Mouse (Mus musculus) kidney, embryonic 14.5 days (tissue): ENCODE measurements at regions not wholly inside any gene's neighbourhood (a gene's known extent, or its start where the extent isn't known, plus 50 kb on each side); places are given as distances from the start of the nearest gene placed in this dataset. TPM values are rescaled to one million over a fixed set of nuclear protein-coding genes. Genes with fewer than 3 reads are reported as not detected.

Experiments
- microRNA-seq: library from miRNA; unstranded; fragments of <30 nt; microRNA quantifications from one replicate; pipeline ENCODE4, GENCODE M21; 2016

Small RNA genes lying in the stretch of these regions (microRNA-seq; reads per million reads assigned to microRNA genes)
- not detected for gene Gm26190
